Mouse (Mus musculus): ENCODE measurements around the gene Vps8. TPM values are rescaled to one million over a fixed set of nuclear protein-coding genes. Genes with fewer than 3 reads are reported as not detected.
A peak's percentile ranks its signal among the peaks of the same experiment; 100 is the strongest.

Vps8 gene
- polyA plus RNA-seq, 1 experiment: 26.0 TPM

GRCm38 (mm10) chr16:21470416-21470815, 47.5 kb downstream of the Vps8 start:
- peak; percentile 55 for TF ChIP-seq CTCF (conservative IDR thresholded peaks at IDR 0.05; ENCODE audit: insufficient read depth, insufficient read length, low read depth, low read length)
- no peak for TF ChIP-seq POLR2A (IDR thresholded peaks at IDR 0.05; ENCODE audit: low read depth, low read length)
- Histone ChIP-seq H3K27ac (ENCODE audit: insufficient read depth, low read depth, low read length) (no peak overlapping the region), H3K27me3 (replicated peaks; ENCODE audit: control insufficient read depth, insufficient read depth, low read length) (no peaks in the 10 kb centered on the region), H3K36me3 (ENCODE audit: control insufficient read depth, insufficient read depth, low read length) (no peaks in the 10 kb centered on the region; the same call in none of the 2 replicates), H3K4me3 (ENCODE audit: insufficient read depth, low read depth, low read length) (no peak overlapping the region), H3K4me1 (ENCODE audit: control insufficient read depth, insufficient read depth, low read length) (no peaks in the 10 kb centered on the region)
- WGBS: 91% methylated on average over 4 of the region's 4 CpGs
- no peak for DNase-seq

GRCm38 (mm10) chr16:21477074-21477473, 54.2 kb downstream of the Vps8 start:
- Histone ChIP-seq H3K27me3 (replicated peaks; ENCODE audit: control insufficient read depth, insufficient read depth, low read length) (no peaks in the 10 kb centered on the region), H3K36me3 (ENCODE audit: control insufficient read depth, insufficient read depth, low read length) (peaks cover 2% of the 10 kb centered on the region; the same call in 1 of the 2 replicates), H3K4me3 (ENCODE audit: insufficient read depth, low read depth, low read length) (no peak overlapping the region), H3K27ac (ENCODE audit: insufficient read depth, low read depth, low read length) (no peak overlapping the region), H3K4me1 (ENCODE audit: control insufficient read depth, insufficient read depth, low read length) (no peaks in the 10 kb centered on the region)
- no peak for DNase-seq
- 89% methylated on average over 4 of the region's 4 CpGs for WGBS
- no peak for TF ChIP-seq CTCF (conservative IDR thresholded peaks at IDR 0.05; ENCODE audit: insufficient read depth, insufficient read length, low read depth, low read length)
- TF ChIP-seq POLR2A (IDR thresholded peaks at IDR 0.05; ENCODE audit: low read depth, low read length): no peak

- H3K4me1 ChIP-seq (ENCODE audit: control insufficient read depth, insufficient read depth, low read length): no peaks in the 10 kb centered on the region
- H3K4me3 ChIP-seq (ENCODE audit: insufficient read depth, low read depth, low read length): no peak overlapping the region
- H3K27me3 ChIP-seq (replicated peaks; ENCODE audit: control insufficient read depth, insufficient read depth, low read length): no peaks in the 10 kb centered on the region
- H3K27ac ChIP-seq (ENCODE audit: insufficient read depth, low read depth, low read length): no peak overlapping the region
- WGBS: 61% methylated on average over 9 of the region's 9 CpGs
- peak; percentile 77 for DNase-seq
- TF ChIP-seq POLR2A (IDR thresholded peaks at IDR 0.05; ENCODE audit: low read depth, low read length) (no peak), CTCF (conservative IDR thresholded peaks at IDR 0.05; ENCODE audit: insufficient read depth, insufficient read length, low read depth, low read length) (no peak)
- H3K36me3 ChIP-seq (ENCODE audit: control insufficient read depth, insufficient read depth, low read length): peaks cover 2% of the 10 kb centered on the region; the same call in 1 of the 2 replicates
Measured at GRCm38 (mm10) chr16:21478376-21478775, 55.5 kb downstream of the Vps8 start.

DNA sequence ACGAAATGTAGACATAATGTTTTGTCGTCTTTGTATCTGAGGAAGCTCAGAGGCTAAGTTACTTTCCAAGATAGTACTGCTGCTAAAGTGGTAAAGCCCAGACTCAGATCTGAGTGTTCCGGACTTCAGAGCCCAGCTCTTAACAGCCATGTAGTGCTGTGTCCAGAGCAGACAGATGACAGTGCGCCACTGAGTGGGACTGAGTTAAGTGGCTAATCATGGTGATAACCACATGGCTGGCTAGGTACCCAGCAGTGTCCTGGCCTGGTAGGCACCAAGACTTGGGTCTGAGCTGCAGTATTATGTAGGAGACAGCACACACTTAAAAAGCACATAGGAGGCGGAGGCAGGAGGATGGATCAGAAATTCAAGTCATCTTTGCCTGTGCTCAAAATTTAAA, 60.9 kb downstream of the Vps8 start:
- 96% methylated on average over 5 of the region's 5 CpGs for WGBS
- Histone ChIP-seq H3K36me3 (ENCODE audit: control insufficient read depth, insufficient read depth, low read length) (peaks cover 2% of the 10 kb centered on the region; the same call in 1 of the 2 replicates), H3K4me3 (ENCODE audit: insufficient read depth, low read depth, low read length) (no peak overlapping the region), H3K4me1 (ENCODE audit: control insufficient read depth, insufficient read depth, low read length) (no peaks in the 10 kb centered on the region; the same call in 1 of the 2 replicates), H3K27ac (ENCODE audit: insufficient read depth, low read depth, low read length) (no peak overlapping the region), H3K27me3 (replicated peaks; ENCODE audit: control insufficient read depth, insufficient read depth, low read length) (no peaks in the 10 kb centered on the region)
- no peak for DNase-seq
- TF ChIP-seq CTCF (conservative IDR thresholded peaks at IDR 0.05; ENCODE audit: insufficient read depth, insufficient read length, low read depth, low read length): no peak
- TF ChIP-seq POLR2A (IDR thresholded peaks at IDR 0.05; ENCODE audit: low read depth, low read length): no peak

GRCm38 (mm10) chr16:21485716-21486115, 62.8 kb downstream of the Vps8 start:
- Histone ChIP-seq H3K36me3 (ENCODE audit: control insufficient read depth, insufficient read depth, low read length) (no peaks in the 10 kb centered on the region), H3K4me3 (ENCODE audit: insufficient read depth, low read depth, low read length) (no peak overlapping the region), H3K27ac (ENCODE audit: insufficient read depth, low read depth, low read length) (no peak overlapping the region), H3K27me3 (replicated peaks; ENCODE audit: control insufficient read depth, insufficient read depth, low read length) (no peaks in the 10 kb centered on the region), H3K4me1 (ENCODE audit: control insufficient read depth, insufficient read depth, low read length) (no peaks in the 10 kb centered on the region; the same call in 1 of the 2 replicates)
- 71% methylated on average over 5 of the region's 5 CpGs for whole genome bisulfite sequencing
- TF ChIP-seq CTCF (conservative IDR thresholded peaks at IDR 0.05; ENCODE audit: insufficient read depth, insufficient read length, low read depth, low read length): no peak
- TF ChIP-seq POLR2A (IDR thresholded peaks at IDR 0.05; ENCODE audit: low read depth, low read length): no peak
- no peak for DNase-seq

DNA sequence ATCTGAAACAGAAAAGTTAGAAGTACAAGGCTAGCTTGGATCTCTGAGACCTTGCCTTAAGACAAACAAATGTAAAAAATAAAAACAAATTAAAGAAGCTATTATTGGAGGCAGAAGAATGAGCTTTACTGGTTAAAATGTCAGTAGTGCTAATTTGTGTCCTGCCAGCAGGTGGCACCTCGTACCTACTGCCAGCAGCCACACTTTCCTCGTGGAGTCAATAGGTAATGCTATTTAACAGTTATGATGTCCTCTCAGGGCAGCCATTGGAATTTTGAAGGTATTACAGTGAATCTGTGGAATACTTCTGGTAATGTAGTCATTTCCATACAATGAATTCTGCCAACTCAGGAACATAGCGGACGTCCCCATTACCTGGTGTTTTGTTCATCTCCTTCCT, 65.5 kb downstream of the Vps8 start:
- DNase-seq: peak; percentile 59
- Histone ChIP-seq H3K27ac (ENCODE audit: insufficient read depth, low read depth, low read length) (no peak overlapping the region), H3K4me3 (ENCODE audit: insufficient read depth, low read depth, low read length) (no peak overlapping the region), H3K36me3 (ENCODE audit: control insufficient read depth, insufficient read depth, low read length) (no peaks in the 10 kb centered on the region), H3K4me1 (ENCODE audit: control insufficient read depth, insufficient read depth, low read length) (no peaks in the 10 kb centered on the region; the same call in 1 of the 2 replicates), H3K27me3 (replicated peaks; ENCODE audit: control insufficient read depth, insufficient read depth, low read length) (no peaks in the 10 kb centered on the region)
- TF ChIP-seq POLR2A (IDR thresholded peaks at IDR 0.05; ENCODE audit: low read depth, low read length) (no peak), CTCF (conservative IDR thresholded peaks at IDR 0.05; ENCODE audit: insufficient read depth, insufficient read length, low read depth, low read length) (peak; percentile 92)
- 51% methylated on average over 4 of the region's 4 CpGs for WGBS

GRCm38 (mm10) chr16:21492346-21492745, 69.4 kb downstream of the Vps8 start:
- H3K4me3 ChIP-seq (ENCODE audit: insufficient read depth, low read depth, low read length): no peak overlapping the region
- no peak for TF ChIP-seq POLR2A (IDR thresholded peaks at IDR 0.05; ENCODE audit: low read depth, low read length)
- TF ChIP-seq CTCF (conservative IDR thresholded peaks at IDR 0.05; ENCODE audit: insufficient read depth, insufficient read length, low read depth, low read length): no peak
- H3K27me3 ChIP-seq (replicated peaks; ENCODE audit: control insufficient read depth, insufficient read depth, low read length): no peaks in the 10 kb centered on the region
- H3K4me1 ChIP-seq (ENCODE audit: control insufficient read depth, insufficient read depth, low read length): no peaks in the 10 kb centered on the region; the same call in 1 of the 2 replicates
- H3K36me3 ChIP-seq (ENCODE audit: control insufficient read depth, insufficient read depth, low read length): no peaks in the 10 kb centered on the region
- H3K27ac ChIP-seq (ENCODE audit: insufficient read depth, low read depth, low read length): no peak overlapping the region
- DNase-seq: no peak
- 68% methylated on average over 5 of the region's 5 CpGs for WGBS
